Mouse (Mus musculus): ENCODE data around the gene She. TPM values are rescaled to one million over a fixed set of nuclear protein-coding genes. Genes with fewer than 3 reads are reported as not detected.

Gene She
- polyA plus RNA-seq, 1 experiment from 2014 or later, result 1.4 TPM

GRCm38 (mm10) chr3:89821096-89821513, 10.1 kb upstream of the She start:
- H3K27me3 ChIP-seq (ENCODE audit: control insufficient read depth, insufficient read depth, low read depth, low read length), result no peaks in the 10 kb centered on the region
- WGBS, result 86% methylated on average over 11 of the region's 11 CpGs
- H3K4me1 ChIP-seq (ENCODE audit: control insufficient read depth, insufficient read depth, low read length), result no peaks in the 10 kb centered on the region
- no peak overlapping the region for H3K4me3 ChIP-seq (ENCODE audit: low read depth, low read length)
- H3K27ac ChIP-seq (ENCODE audit: low read length), result no peak overlapping the region
- ATAC-seq, result no peak
- no peak overlapping the region for H3K9ac ChIP-seq (ENCODE audit: low read depth, low read length)
- H3K36me3 ChIP-seq (ENCODE audit: control insufficient read depth, insufficient read depth, low read length), result no peaks in the 10 kb centered on the region
- H3K4me2 ChIP-seq (ENCODE audit: low read length), result no peak overlapping the region
- no peaks in the 10 kb centered on the region for H3K9me3 ChIP-seq (replicated peaks; ENCODE audit: control insufficient read depth, low read length, poor library complexity, severe bottlenecking)

- Histone ChIP-seq H3K9ac (ENCODE audit: low read depth, low read length) (no peak overlapping the region), H3K27ac (ENCODE audit: low read length) (no peak overlapping the region), H3K9me3 (replicated peaks; ENCODE audit: control insufficient read depth, low read length, poor library complexity, severe bottlenecking) (no peaks in the 10 kb centered on the region), H3K4me1 (ENCODE audit: control insufficient read depth, insufficient read depth, low read length) (no peaks in the 10 kb centered on the region), H3K4me3 (ENCODE audit: low read depth, low read length) (no peak overlapping the region), H3K36me3 (ENCODE audit: control insufficient read depth, insufficient read depth, low read length) (no peaks in the 10 kb centered on the region), H3K27me3 (ENCODE audit: control insufficient read depth, insufficient read depth, low read depth, low read length) (no peaks in the 10 kb centered on the region), H3K4me2 (ENCODE audit: low read length) (no peak overlapping the region)
- 76% methylated on average over 10 of the region's 10 CpGs for WGBS
- ATAC-seq, result no peak
Observed at GRCm38 (mm10) chr3:89821548-89822480, 9.4 kb upstream of the She start.

- Histone ChIP-seq H3K9me3 (replicated peaks; ENCODE audit: control insufficient read depth, low read length, poor library complexity, severe bottlenecking) (no peaks in the 10 kb centered on the region; the same call in 1 of the 2 replicates), H3K27ac (ENCODE audit: low read length) (no peak overlapping the region), H3K4me1 (ENCODE audit: control insufficient read depth, insufficient read depth, low read length) (no peaks in the 10 kb centered on the region), H3K4me3 (ENCODE audit: low read depth, low read length) (no peak overlapping the region), H3K9ac (ENCODE audit: low read depth, low read length) (no peak overlapping the region), H3K4me2 (ENCODE audit: low read length) (no peak overlapping the region), H3K36me3 (ENCODE audit: control insufficient read depth, insufficient read depth, low read length) (no peaks in the 10 kb centered on the region), H3K27me3 (ENCODE audit: control insufficient read depth, insufficient read depth, low read depth, low read length) (no peaks in the 10 kb centered on the region)
- no peak for ATAC-seq
- WGBS, result 63% methylated on average over 2 of the region's 2 CpGs
Observed at GRCm38 (mm10) chr3:89823594-89823993, 7.6 kb upstream of the She start.

- H3K27me3 ChIP-seq (ENCODE audit: control insufficient read depth, insufficient read depth, low read depth, low read length), result peaks cover 21% of the 10 kb centered on the region
- no peak overlapping the region for H3K4me3 ChIP-seq (ENCODE audit: low read depth, low read length)
- WGBS, result 72% methylated on average over 3 of the region's 3 CpGs
- no peak overlapping the region for H3K27ac ChIP-seq (ENCODE audit: low read length)
- H3K4me2 ChIP-seq (ENCODE audit: low read length), result no peak overlapping the region
- no peak overlapping the region for H3K9ac ChIP-seq (ENCODE audit: low read depth, low read length)
- no peak for ATAC-seq
- H3K9me3 ChIP-seq (replicated peaks; ENCODE audit: control insufficient read depth, low read length, poor library complexity, severe bottlenecking), result no peaks in the 10 kb centered on the region; the same call in 1 of the 2 replicates
- no peaks in the 10 kb centered on the region for H3K36me3 ChIP-seq (ENCODE audit: control insufficient read depth, insufficient read depth, low read length)
- peaks cover 5% of the 10 kb centered on the region; the same call in 1 of the 2 replicates for H3K4me1 ChIP-seq (ENCODE audit: control insufficient read depth, insufficient read depth, low read length)
Observed at GRCm38 (mm10) chr3:89826295-89826694, 4.9 kb upstream of the She start.

- H3K4me2 ChIP-seq (ENCODE audit: low read length), result no peak overlapping the region
- peaks cover 39% of the 10 kb centered on the region for H3K27me3 ChIP-seq (ENCODE audit: control insufficient read depth, insufficient read depth, low read depth, low read length)
- H3K4me3 ChIP-seq (ENCODE audit: low read depth, low read length), result no peak overlapping the region
- 49% methylated on average over 8 of the region's 8 CpGs for WGBS
- no peaks in the 10 kb centered on the region for H3K9me3 ChIP-seq (replicated peaks; ENCODE audit: control insufficient read depth, low read length, poor library complexity, severe bottlenecking)
- H3K9ac ChIP-seq (ENCODE audit: low read depth, low read length), result no peak overlapping the region
- H3K27ac ChIP-seq (ENCODE audit: low read length), result no peak overlapping the region
- H3K36me3 ChIP-seq (ENCODE audit: control insufficient read depth, insufficient read depth, low read length), result no peaks in the 10 kb centered on the region
- ATAC-seq, result no peak
- H3K4me1 ChIP-seq (ENCODE audit: control insufficient read depth, insufficient read depth, low read length), result peaks cover 9% of the 10 kb centered on the region; the same call in 1 of the 2 replicates
Observed at GRCm38 (mm10) chr3:89835362-89835761, 4.2 kb downstream of the She start.

GRCm38 (mm10) chr3:89842258-89842657, 11.1 kb downstream of the She start:
- H3K9ac ChIP-seq (ENCODE audit: low read depth, low read length), result no peak overlapping the region
- no peak overlapping the region for H3K27ac ChIP-seq (ENCODE audit: low read length)
- H3K4me3 ChIP-seq (ENCODE audit: low read depth, low read length), result no peak overlapping the region
- no peaks in the 10 kb centered on the region for H3K36me3 ChIP-seq (ENCODE audit: control insufficient read depth, insufficient read depth, low read length)
- H3K4me1 ChIP-seq (ENCODE audit: control insufficient read depth, insufficient read depth, low read length), result no peaks in the 10 kb centered on the region
- H3K4me2 ChIP-seq (ENCODE audit: low read length), result no peak overlapping the region
- 68% methylated on average over 4 of the region's 4 CpGs for WGBS
- no peaks in the 10 kb centered on the region for H3K27me3 ChIP-seq (ENCODE audit: control insufficient read depth, insufficient read depth, low read depth, low read length)
- ATAC-seq, result no peak
- no peaks in the 10 kb centered on the region for H3K9me3 ChIP-seq (replicated peaks; ENCODE audit: control insufficient read depth, low read length, poor library complexity, severe bottlenecking)

GRCm38 (mm10) chr3:89843148-89843547, 12.0 kb downstream of the She start:
- ATAC-seq, result no peak
- H3K9me3 ChIP-seq (replicated peaks; ENCODE audit: control insufficient read depth, low read length, poor library complexity, severe bottlenecking), result no peaks in the 10 kb centered on the region
- H3K27ac ChIP-seq (ENCODE audit: low read length), result no peak overlapping the region
- H3K27me3 ChIP-seq (ENCODE audit: control insufficient read depth, insufficient read depth, low read depth, low read length), result no peaks in the 10 kb centered on the region
- H3K36me3 ChIP-seq (ENCODE audit: control insufficient read depth, insufficient read depth, low read length), result no peaks in the 10 kb centered on the region
- no peak overlapping the region for H3K4me3 ChIP-seq (ENCODE audit: low read depth, low read length)
- WGBS, result 69% methylated on average over 9 of the region's 9 CpGs
- no peak overlapping the region for H3K4me2 ChIP-seq (ENCODE audit: low read length)
- H3K9ac ChIP-seq (ENCODE audit: low read depth, low read length), result no peak overlapping the region
- H3K4me1 ChIP-seq (ENCODE audit: control insufficient read depth, insufficient read depth, low read length), result no peaks in the 10 kb centered on the region

GRCm38 (mm10) chr3:89845814-89846213, 14.6 kb downstream of the She start:
- no peak overlapping the region for H3K27ac ChIP-seq (ENCODE audit: low read length)
- no peaks in the 10 kb centered on the region for H3K9me3 ChIP-seq (replicated peaks; ENCODE audit: control insufficient read depth, low read length, poor library complexity, severe bottlenecking)
- no peak overlapping the region for H3K4me2 ChIP-seq (ENCODE audit: low read length)
- no peaks in the 10 kb centered on the region for H3K36me3 ChIP-seq (ENCODE audit: control insufficient read depth, insufficient read depth, low read length)
- WGBS, result 84% methylated on average over 9 of the region's 9 CpGs
- ATAC-seq, result no peak
- no peaks in the 10 kb centered on the region for H3K27me3 ChIP-seq (ENCODE audit: control insufficient read depth, insufficient read depth, low read depth, low read length)
- no peaks in the 10 kb centered on the region for H3K4me1 ChIP-seq (ENCODE audit: control insufficient read depth, insufficient read depth, low read length)
- H3K4me3 ChIP-seq (ENCODE audit: low read depth, low read length), result no peak overlapping the region
- no peak overlapping the region for H3K9ac ChIP-seq (ENCODE audit: low read depth, low read length)

- Histone ChIP-seq H3K4me2 (ENCODE audit: low read length) (no peak overlapping the region), H3K27ac (ENCODE audit: low read length) (no peak overlapping the region), H3K9ac (ENCODE audit: low read depth, low read length) (no peak overlapping the region), H3K27me3 (ENCODE audit: control insufficient read depth, insufficient read depth, low read depth, low read length) (no peaks in the 10 kb centered on the region), H3K36me3 (ENCODE audit: control insufficient read depth, insufficient read depth, low read length) (no peaks in the 10 kb centered on the region), H3K4me1 (ENCODE audit: control insufficient read depth, insufficient read depth, low read length) (no peaks in the 10 kb centered on the region), H3K9me3 (replicated peaks; ENCODE audit: control insufficient read depth, low read length, poor library complexity, severe bottlenecking) (no peaks in the 10 kb centered on the region), H3K4me3 (ENCODE audit: low read depth, low read length) (no peak overlapping the region)
- ATAC-seq, result no peak
- WGBS, result 88% methylated on average over 3 of the region's 3 CpGs
Observed at GRCm38 (mm10) chr3:89847126-89847525, 16.0 kb downstream of the She start.
